Mouse (Mus musculus) right cerebral cortex, postnatal 25 days (tissue): Measurements from ENCODE around the gene Lbx2.
A peak's percentile ranks its signal among the peaks of the same experiment; 100 is the strongest.

ENCODE experiments used
- DNase-seq: peaks from one replicate; pipeline ENCODE4 v3.0.0; 2022

Lbx2 gene

DNA sequence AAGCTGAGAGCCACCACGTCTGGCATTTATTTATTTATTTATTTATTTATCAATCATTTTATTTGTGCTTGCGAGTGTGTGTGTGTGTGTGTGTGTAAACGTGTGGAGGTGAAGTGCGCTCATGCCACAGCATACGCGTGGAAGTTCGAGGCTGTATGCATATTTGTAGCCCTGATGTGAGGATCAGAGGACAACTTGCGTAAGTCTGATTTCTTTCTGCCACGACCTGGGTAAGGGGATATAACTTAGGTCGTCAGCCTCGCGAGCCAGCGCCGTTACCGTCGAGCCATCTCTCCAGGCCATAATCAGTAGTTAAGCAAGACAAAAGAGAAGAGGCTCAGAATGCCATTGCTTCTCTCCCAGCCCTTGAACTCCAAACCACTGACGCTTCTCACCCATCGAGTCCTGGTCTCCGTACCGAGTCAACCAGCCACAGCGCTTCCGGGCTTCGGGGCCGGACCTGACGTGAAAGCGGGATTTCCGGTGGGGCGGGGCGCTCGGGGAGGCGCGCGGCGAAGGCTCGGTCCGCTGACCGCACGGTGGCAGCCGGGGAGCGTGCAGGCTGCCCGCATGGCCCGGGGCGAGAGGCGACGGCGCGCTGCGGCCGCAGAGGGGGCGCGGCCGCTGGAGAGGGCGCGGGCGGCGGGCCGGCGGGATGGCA, 29.0 kb downstream of the Lbx2 start, which contains the start of gene Mogs:
Mogs (plus strand) TSS at position 486 of the 661 bp plus-strand sequence.
- DNase-seq: peak; percentile 92

GRCm38 (mm10) chr6:83115682-83116372, 29.7 kb downstream of the Lbx2 start:
- no peak for DNase-seq

- DNase-seq: no peak
Measured at GRCm38 (mm10) chr6:83116373-83117164, 30.4 kb downstream of the Lbx2 start.

DNA sequence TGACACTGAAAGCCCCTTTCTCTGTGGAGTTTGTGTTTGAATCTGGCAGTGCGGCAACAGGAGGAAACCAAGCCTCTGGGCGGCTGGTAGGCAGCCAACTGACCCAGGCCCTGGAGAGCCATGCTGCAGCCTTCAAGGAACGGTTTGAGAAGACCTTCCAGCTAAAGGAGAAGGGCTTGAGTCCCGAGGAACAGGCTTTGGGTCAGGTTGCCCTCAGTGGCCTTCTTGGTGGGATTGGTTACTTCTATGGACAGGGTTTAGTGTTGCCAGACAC, 30.9 kb downstream of the Lbx2 start:
- DNase-seq: no peak

GRCm38 (mm10) chr6:83117616-83118015, 31.4 kb downstream of the Lbx2 start:
- DNase-seq: no peak

GRCm38 (mm10) chr6:83118369-83118768, 32.2 kb downstream of the Lbx2 start:
- no peak for DNase-seq

DNA sequence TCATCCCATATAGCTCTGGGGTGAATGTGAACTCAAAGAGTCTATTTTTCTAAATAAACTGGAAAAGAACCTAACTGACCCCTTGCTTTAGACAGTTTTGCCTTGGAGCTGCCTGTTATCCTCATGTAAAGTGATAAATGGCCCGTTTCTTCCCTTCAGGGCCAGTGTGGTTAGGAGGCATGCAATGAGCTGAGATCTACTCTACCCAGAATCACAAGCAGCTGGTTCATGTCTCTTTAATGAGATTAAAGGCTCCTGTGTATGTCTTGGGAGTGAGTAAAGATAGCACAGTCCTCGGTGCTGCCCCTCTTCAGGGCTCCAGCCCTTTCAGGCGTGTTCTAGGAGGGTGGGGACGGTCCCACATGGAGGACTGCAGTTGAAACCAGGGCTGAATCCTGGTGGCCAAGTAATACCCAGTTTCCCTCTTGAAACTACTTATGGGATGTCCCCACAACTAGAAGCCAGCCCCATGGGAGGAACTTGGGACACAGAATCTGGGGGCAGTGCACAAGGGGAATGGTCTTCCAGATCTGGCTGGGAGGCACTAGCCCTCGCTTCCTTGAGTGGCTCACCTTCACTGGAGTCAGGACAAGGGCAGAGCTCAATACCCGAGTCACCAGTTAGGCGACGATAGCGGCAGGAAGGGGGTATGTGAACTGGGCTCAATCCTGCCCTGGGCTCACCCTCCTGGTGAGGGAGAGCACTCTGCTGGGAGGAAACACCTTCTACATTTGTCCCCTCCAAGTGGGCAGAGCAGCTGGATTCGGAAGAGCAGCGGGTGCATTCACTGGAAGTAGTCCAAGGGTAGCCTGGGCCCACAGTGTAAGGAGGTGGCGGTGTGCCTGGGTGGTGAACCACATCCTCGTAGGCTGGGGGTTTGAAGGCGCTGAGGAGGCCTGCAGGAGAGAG, 32.9 kb downstream of the Lbx2 start:
- DNase-seq: no peak

DNA sequence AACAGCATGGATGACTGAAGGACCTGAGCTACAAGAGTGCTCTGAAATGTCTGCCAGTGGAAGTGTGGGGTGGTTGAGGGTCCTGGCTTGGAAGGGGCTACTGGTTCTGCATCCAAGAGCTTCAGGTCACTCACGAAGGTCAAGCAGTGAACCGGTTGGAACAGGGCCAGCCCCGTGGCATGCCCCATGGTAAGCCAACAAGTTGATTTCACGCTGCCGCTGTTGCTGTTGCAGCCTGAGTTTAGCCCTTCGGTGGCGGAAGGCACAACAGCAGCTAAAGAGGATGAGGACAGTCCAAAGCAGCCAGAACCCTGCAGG, 33.5 kb downstream of the Lbx2 start:
- DNase-seq: no peak

DNA sequence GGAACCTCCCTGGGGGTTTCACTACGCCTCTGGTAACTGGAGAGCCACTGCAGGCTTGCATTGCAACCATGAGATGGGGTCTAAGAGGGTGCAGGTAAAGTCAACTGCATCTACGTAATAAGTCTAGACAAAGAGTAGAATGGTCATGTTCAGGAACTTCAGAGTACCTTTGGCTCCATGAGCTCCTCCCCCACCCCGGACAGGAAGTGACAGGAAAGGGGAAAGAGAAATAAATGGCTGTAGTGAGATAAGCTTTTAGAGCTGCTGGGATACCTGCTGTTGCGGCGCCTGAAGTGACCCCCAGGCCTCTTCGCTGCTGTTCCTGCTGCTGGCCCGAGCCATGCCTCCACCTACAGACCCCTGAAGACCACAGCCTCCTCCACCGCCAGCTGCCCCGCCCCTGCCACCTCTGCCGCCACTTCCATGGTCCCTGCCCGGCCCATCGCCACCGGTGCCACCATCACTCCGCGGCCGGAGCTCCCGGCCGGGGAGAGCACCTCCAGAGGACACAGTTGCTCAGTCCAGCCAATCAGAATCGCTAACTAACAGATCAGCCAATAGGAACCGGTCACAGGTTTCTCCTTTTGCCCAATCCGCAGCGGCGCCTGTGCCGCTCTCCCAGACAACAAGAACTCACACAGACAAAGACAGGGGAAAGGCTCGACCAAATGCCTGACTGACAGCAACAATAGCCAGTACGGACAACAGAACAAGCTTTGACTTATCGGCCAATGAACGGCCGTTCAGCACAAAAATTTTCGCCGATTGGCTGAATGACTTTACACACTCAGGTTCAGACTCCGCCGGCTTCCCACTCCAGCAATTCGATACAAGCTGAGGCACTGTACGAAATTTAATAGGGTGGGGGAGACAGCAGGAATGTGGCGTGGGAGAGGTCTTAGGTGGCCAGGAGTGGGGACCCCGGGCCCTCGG, 35.0 kb downstream of the Lbx2 start, which contains the start of gene Wbp1:
Wbp1 (minus strand) TSS at position 630 of the 933 bp plus-strand sequence.
- DNase-seq: peak; percentile 95

- DNase-seq: no peak
Measured at GRCm38 (mm10) chr6:83121863-83122710, 35.9 kb downstream of the Lbx2 start.

DNA sequence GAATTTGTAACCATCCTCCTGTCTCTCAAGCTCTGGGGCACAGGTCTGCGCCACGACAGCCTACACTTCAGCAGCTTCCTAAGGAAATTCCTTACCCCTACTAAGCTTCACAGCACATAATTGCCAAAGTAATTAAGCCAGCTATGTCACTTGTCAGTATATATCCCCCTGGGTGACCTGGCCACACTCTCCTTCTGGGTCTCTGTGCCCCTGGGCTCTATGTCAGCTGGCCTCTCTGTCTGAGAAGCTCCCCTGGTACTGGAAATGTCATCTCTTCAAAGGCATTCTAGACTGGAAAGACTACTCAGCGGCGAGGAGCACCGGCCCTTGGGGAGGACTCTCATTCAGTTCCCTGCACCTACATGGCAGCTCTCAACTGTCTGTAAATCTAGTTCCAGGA, 36.8 kb downstream of the Lbx2 start:
- DNase-seq: no peak

DNA sequence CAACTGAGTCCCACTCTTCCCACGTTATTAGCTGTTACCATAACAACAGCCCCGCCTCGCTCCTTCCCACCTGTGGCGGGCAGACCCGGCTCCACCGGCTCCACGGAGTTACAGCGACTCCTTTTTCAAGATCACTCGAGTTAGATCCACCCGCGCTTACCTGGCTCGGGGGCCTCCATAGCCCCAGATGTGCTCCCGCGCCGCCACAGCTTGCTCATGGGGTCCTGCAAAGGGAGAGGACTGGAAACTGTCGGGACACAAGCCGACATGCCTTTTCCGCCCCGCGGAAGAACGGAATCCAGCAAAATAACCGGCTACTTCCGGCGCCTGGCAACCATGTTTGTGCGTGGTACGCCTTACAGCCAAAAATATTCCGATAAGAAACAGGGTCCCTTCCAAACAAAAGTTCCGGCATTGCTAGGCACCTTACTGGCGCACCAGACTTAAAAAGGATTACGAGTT, 38.7 kb downstream of the Lbx2 start:
- peak; percentile 89 for DNase-seq

DNA sequence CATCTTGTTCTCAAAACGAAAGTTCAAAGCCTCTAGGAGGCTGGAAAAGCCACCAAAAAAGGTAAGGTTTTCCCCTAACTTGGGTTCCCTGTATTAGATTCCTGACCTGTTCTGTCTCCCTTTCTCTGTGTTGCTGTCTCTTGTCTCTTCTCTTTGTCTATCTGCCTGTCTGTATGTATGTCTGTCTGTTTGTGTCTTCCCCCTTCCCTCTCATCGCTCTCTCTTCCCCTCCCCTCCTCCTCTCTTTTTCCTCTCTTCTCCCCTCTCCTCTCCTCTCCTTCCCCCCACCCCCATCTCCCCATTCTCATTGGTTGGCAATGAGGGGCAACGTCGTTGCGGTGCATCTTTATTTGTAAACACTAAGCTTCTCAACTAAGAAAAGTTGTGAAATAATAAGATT, 39.2 kb downstream of the Lbx2 start, which contains the start of gene Ino80b:
Ino80b (minus strand) TSS at position 101 of the 400 bp plus-strand sequence.
- no peak for DNase-seq

- no peak for DNase-seq
Measured at GRCm38 (mm10) chr6:83127419-83127818, 41.3 kb downstream of the Lbx2 start.

- no peak for DNase-seq
Measured at GRCm38 (mm10) chr6:83131469-83132034, 45.4 kb downstream of the Lbx2 start.

DNA sequence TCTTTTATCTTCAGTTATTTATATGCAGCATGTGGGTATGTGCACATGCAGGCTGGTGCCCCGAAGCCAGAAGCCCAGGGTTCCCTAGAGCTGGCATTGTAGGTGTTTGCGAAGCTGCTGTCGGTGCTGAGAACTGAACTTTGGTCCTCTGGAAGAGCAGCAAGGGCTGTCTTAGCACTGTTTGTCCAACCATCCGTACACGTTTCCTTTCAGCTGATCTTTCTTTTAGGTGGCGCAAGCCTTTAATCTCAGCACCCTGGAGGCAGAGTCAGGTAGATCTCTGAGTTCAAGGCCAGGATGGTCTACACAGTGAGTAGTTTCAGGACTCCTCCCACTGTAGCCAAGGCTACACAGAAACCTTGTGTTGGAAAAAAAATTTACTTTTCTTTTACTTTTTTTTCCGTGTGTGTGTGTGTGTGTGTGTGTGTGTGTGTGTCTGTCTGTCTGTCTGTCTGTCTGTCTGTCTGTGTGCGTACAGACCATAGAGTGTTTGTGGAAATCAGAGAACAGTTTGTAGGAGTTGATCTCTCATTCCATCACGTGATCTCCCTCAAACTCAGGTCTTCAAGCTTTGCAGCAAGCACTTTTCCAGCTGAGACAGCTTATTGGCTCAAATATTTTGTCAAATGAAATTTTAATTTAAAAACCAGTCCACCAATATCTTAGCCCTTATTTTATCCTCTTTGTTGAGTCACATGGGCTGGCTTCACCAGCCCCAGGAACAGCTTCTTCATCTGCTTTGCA, 46.2 kb downstream of the Lbx2 start:
- no peak for DNase-seq

- no peak for DNase-seq
Measured at GRCm38 (mm10) chr6:83134226-83134625, 48.1 kb downstream of the Lbx2 start.

DNA sequence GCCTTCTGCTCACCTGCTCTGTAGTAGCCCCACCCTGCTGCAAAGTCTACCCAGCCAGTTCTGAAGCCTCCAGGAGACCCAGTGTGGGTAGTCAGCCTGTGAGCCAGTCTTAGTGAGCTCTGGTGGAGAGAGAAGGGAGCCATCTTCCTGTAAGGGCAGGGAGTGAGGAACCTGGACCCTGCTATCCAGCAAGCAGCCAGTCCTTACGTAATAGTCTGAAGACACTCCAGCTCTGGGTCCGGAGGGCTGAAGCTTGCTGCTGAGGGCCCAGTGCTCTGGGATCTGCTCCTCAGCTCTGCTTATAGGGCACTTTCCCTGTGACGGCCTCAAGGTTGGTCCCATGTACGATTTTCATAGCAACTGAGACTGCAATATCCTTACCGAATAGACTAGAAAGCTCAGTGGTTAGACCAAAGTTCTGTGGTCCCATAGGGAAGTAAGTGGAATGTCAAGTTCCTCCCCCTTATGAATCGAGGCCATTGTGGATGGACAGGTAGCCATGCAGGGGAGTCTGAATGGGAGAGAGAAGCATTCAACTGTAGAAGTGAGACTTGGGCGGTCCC, 48.9 kb downstream of the Lbx2 start, which contains the start of gene Rtkn:
Rtkn (plus strand) TSS at position 513 of the 563 bp plus-strand sequence.
- DNase-seq: no peak

- no peak for DNase-seq
Measured at GRCm38 (mm10) chr6:83135571-83136161, 49.5 kb downstream of the Lbx2 start.
